Mouse (Mus musculus) CD4-positive naive resting alpha-beta T cell, adult 57 days (primary cell): Measurements from ENCODE around the gene Sat2. TPM values are rescaled to one million over a fixed set of nuclear protein-coding genes. Genes with fewer than 3 reads are reported as not detected.

ENCODE experiments used
- total RNA-seq: library from RNA; stranded (reverse); gene quantifications from one replicate; pipeline ENCODE4 v1.2.4, GENCODE M21; 2023

Gene Sat2
- total RNA-seq, result not detected

DNA sequence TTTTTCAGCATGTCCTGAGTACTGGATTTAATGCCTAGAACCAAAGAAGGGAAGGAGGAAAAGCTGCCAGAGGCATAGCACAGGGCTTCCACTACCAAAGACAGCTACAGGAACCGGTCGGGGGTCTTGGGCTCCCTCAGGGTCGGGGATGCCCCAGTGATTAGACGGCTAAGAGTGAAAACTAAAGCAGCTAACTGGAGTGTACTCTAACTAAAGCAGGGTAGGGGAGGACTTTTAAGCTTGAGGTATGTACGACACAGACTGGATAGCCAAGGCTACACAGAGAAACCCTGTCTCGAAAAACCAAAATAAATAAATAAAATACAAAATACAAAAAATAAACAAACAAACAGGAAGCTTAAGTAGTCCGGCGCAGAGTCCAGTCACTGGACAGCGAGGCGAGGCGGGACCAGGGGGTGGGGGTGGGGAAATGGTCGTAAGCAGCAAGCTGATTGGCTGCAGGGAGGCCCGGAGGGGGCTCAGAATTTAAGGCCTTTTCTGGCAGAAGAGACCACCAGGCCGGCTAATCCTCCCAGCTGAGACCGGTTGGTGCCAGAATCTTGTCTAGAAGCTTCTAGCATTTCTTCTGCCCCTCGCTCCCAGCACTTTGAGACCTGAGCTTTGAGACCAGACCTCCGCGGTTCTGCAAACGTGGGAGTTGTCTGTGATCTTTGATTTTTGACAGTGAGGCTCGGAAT lies at the start of gene Sat2:
TSS of gene Sat2 (plus strand) at position 454 of the 698 bp plus-strand sequence.

DNA sequence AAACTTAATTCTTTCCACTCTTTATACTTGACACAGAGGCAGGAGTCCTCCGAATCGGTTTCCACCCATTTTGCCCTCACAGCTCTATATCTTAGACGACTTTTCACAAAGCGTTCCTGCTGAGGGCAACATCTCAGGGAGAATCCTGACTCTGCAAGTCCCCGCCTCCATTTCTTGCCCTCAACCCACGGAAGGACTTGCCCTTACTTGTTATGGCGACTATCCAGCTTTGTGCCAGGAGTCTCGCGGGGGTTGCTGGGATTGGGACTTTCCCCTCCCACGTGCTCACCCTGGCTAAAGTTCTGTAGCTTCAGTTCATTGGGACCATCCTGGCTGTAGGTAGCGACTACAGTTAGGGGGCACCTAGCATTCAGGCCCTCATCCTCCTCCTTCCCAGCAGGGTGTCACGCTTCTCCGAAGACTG lies 41.7 kb upstream of the Sat2 start, which contains the start of the genes Wrap53 and Trp53:
TSS of gene Wrap53 (minus strand) at position 165 of the 424 bp plus-strand sequence.
TSS of gene Trp53 (plus strand) at position 269 of the 424 bp plus-strand sequence.

DNA sequence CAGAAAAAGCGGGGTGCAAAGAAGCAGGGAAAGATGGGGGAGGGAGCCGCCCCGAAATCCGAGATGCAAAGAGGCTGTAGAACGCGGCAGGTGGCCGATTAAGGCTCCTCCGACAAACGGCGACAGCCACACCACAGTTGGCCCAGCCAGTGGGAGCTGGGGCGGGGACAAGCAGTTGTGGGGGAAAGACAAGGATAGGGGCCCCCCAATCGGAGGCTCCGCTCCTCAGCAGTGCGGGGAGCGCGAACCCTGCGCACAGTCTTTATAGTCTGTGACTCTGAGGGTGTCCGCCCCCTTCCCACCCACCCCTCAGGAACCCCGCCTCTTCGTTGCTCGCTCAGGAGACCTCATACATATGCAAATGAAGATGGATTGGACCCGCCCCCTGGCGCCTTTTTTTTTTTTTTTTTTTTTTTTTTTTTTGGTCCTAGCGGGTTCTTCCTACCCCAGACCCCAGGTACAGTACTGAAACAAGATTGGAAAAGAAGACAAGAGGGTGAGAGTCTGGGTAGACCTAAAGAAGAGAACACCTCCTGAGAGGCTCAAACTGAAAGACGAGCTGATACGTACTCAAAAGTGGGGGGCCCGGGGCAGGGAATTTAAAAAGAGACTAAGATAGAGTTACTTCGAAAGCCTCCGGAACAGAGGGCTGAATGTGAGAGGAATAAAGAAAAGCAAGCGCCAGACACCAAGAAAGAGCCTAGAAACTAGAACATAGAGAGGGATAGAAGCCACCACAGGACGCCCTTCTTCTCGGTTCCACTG lies 15.9 kb upstream of the Sat2 start, which contains the start of gene Atp1b2:
TSS of gene Atp1b2 (minus strand) at position 217 of the 765 bp plus-strand sequence.

DNA sequence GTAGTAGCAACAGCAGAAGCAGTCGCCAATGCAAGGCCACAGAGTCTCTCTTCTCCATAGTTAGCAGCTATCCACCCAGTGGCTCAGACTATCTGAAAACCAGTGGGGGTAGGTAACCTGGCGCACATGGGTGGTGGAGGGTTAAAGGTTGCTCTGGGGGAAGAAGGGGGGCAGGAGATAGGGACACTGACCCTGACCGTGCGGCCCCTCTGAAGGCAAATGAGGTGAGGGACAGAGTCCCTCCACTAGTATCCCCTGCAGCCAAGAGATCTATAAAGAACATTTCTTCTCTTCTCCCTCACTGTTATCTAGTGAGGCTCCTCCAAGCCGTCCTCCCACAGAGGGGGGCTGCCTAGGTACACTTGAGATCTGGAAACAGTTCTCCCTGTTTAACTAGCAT lies 4.0 kb upstream of the Sat2 start, which contains the start of gene Shbg:
TSS of gene Shbg (minus strand) at position 101 of the 400 bp plus-strand sequence.

DNA sequence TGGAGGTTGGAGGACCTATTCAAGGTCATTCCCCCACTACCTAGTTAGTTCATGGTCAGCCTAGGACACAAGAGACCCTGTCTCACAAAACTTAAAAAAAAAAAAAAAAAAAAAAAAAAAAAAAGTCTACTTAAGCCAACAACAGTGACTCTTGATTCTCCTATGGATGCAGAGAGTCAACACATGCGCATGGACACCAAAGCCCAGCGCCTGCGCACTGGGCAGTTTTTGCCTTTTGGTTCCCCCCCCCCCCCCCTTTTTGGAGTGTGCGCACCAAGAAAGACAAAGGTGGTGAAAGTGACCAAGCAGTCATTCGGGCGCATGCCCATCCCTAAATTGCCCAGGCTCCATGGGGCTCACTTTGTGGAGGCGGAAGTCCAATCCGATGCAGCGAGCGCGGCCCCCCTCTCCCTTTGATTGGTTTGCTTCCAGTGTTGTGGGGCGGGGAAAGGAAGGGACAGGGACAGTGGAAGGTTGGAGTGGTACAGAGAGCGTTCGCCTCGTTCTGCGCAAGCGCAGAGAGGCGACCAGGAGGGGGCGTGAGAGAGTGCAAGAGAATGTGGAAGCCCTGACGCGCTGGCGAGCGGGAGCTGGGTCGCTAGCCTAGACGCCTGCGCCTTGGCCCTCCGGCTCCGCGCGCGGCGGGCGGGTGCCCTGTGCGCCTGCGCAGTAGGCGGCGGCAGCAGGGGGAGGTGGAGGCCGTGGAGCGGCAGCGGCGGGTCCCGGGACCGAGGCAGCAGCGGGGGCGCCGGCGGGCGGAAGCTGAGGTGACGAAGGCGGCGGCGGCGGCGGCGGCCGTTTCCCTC lies 10.7 kb downstream of the Sat2 start, which contains the start of gene Fxr2:
TSS of gene Fxr2 (plus strand) at position 707 of the 806 bp plus-strand sequence.

DNA sequence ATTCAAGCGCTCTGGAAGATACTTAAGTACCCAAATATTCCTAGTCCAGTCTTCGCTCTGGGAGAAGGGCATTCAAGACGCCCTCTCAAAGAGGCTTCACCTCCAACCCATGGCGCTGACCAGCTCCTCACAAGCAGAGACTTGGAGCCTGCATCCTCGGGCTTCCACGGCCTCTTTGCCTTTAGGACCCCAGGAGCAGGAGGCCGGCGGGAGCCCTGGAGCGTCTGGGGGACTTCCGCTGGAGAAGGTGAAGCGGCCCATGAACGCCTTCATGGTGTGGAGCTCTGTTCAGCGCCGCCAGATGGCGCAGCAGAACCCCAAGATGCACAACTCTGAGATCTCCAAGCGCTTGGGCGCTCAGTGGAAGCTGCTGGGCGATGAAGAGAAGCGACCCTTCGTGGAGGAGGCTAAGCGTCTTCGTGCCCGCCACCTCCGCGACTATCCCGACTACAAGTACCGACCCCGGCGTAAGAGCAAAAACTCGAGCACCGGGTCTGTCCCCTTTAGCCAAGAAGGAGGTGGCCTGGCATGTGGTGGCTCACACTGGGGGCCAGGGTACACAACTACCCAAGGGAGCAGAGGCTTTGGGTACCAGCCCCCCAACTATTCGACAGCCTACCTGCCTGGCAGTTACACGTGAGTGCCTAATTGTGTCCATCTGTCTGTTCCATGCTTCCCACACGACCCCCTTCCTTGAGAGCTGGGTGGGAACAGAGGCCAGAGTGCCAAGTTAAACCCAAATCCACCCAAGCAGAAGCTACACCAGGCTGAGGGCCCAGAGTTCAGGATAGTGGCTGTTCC lies 33.6 kb downstream of the Sat2 start, which contains the start of gene Sox15:
TSS of gene Sox15 (plus strand) at position 51 of the 801 bp plus-strand sequence.

DNA sequence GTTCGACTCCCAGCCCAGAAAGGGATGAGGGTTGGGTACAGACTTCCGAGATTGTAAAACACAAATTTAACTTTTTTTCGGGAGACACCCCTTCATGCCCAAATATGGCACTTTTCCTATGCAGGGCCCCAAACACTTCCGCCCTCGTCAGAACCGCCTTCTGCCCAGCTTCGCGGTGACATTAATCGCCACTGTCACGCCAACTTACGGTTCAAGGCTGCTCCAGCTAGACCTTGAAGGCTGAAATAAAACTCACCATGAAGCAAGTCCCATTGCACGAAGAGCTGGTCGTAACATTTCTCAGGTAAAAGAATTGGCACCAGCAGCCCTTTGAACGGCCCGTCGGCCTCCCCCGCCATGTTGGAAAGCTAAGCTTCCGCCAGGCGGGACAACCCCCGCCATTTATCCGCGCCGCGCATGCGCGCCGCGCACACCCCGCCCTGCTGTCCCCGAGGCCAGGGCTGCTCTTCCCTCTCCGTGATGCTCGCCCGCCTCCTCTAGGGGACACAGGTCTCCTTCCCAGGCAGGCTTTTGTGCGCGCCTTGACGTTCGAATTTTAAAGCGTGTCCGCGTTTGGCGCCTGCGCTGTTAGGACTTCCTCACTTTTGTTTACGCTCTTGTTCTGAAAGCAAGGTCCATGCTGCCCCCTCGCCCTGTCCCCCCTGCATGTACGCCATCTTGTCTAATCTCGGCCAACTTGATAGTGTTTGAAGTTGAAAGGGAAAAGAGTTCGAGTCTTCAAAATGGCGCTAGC lies 40.6 kb downstream of the Sat2 start, which contains the start of gene Mpdu1:
TSS of gene Mpdu1 (minus strand) at position 430 of the 754 bp plus-strand sequence.

DNA sequence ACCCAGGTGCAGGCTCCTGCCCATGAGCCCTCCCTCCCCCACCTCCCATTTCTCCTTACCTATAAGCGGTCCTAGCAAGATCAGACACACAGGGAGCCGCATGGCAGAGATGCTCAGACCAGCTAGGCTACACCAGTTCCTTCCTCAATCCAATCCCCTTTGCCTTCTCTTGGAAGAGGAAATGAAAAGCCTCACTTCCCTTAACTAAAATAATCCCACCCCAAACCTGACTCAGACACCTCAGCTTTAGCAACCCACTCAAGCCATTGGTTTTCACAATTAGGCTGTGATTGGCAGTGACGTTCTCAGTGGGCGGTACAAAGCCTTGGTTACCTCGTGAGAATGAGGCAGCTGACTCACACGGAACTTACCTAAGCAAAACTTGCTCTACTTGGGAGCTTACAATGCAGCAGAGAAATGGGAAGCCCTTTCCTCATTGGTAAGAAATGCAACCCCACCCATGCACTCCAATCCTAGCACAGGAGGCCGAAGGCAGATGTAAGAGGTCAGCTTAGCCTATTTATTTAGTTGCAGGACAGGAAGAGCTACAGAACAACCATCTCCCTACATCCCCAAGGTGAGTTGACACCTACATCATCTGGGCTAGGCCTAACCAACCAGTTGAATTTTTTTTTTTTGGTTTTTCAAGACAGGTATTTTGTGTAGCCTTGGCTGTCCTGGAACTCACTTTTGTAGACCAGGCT lies 44.3 kb downstream of the Sat2 start, which contains the start of gene Cd68:
TSS of gene Cd68 (minus strand) at position 193 of the 704 bp plus-strand sequence.

DNA sequence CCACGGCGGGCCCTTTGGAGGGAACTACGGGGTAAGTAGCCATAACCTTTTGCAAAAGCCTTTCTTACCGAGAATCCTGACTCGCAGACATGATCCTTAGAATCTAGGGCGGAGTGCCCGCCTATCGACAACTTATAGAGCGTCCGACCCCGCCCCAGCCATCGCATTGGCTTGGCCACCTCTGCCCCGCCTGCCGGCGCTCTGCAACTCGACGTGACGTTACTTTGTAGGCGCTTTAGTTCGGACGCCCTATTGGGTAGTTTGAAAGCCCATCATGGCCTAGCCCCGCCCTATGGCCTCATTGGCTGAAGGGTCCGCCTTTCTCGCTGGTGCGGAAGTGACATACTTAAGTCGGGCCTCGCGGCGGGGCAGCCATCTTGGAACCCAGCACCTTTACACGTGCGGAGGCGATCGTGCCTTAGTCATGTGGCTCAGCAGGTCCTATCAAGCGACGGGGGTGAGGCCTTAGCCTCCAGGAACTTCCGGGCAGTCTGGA lies 50.4 kb downstream of the Sat2 start, which contains the start of gene Eif4a1:
TSS of gene Eif4a1 (minus strand) at position 213 of the 496 bp plus-strand sequence.

Other genes with a start within 250 kb of the Sat2 start
- gene Naa38, start 226.5 kb upstream of the Sat2 start, total RNA-seq, result 42.7 TPM
- gene Cyb5d1, start 226.4 kb upstream of the Sat2 start, total RNA-seq, result 39.3 TPM
- 5.5 TPM for gene Tmem88, start 223.8 kb upstream of the Sat2 start, total RNA-seq
- 209 TPM for gene Kdm6b, start 208.3 kb upstream of the Sat2 start, total RNA-seq
- gene Dnah2, start 72.9 kb upstream of the Sat2 start, total RNA-seq, result 0.15 TPM
- gene Efnb3, start 61.8 kb upstream of the Sat2 start, total RNA-seq, result 0.53 TPM
- gene Wrap53, start 41.8 kb upstream of the Sat2 start, total RNA-seq, result 13.0 TPM
- 144 TPM for gene Trp53, start 41.7 kb upstream of the Sat2 start, total RNA-seq
- 0.27 TPM for gene Atp1b2, start 16.1 kb upstream of the Sat2 start, total RNA-seq
- gene Shbg, start 4.1 kb upstream of the Sat2 start, total RNA-seq, result not detected
- gene Fxr2, start 11.0 kb downstream of the Sat2 start, total RNA-seq, result 80.1 TPM
- gene Sox15, start 33.3 kb downstream of the Sat2 start, total RNA-seq, result not detected
- 85.2 TPM for gene Mpdu1, start 40.6 kb downstream of the Sat2 start, total RNA-seq
- gene Cd68, start 44.1 kb downstream of the Sat2 start, total RNA-seq, result 14.8 TPM
- gene Eif4a1, start 50.4 kb downstream of the Sat2 start, total RNA-seq, result 775 TPM
- gene Senp3, start 60.1 kb downstream of the Sat2 start, total RNA-seq, result 109 TPM
- not detected for gene Tnfsf13, start 63.8 kb downstream of the Sat2 start, total RNA-seq
- 1.7 TPM for gene Tnfsf12, start 73.8 kb downstream of the Sat2 start, total RNA-seq
- not detected for gene Tnfsfm13, start 74.1 kb downstream of the Sat2 start, total RNA-seq
- 176 TPM for gene Polr2a, start 136.6 kb downstream of the Sat2 start, total RNA-seq
- not detected for gene Slc35g3, start 139.9 kb downstream of the Sat2 start, total RNA-seq
- 47.4 TPM for gene Zbtb4, start 143.9 kb downstream of the Sat2 start, total RNA-seq
- 3.6 TPM for gene Chrnb1, start 173.9 kb downstream of the Sat2 start, total RNA-seq
- gene Fgf11, start 179.8 kb downstream of the Sat2 start, total RNA-seq, result 0.30 TPM
- gene Tmem102, start 183.6 kb downstream of the Sat2 start, total RNA-seq, result not detected
- gene Gm39566, start 193.3 kb downstream of the Sat2 start, total RNA-seq, result not detected
- not detected for gene Spem2, start 196.4 kb downstream of the Sat2 start, total RNA-seq
- not detected for gene Spem1, start 200.2 kb downstream of the Sat2 start, total RNA-seq
- 1.0 TPM for gene Nlgn2, start 215.8 kb downstream of the Sat2 start, total RNA-seq
- 15.1 TPM for gene Tmem256, start 216.5 kb downstream of the Sat2 start, total RNA-seq
- 12.0 TPM for gene Plscr3, start 224.4 kb downstream of the Sat2 start, total RNA-seq
- gene Tnk1, start 236.7 kb downstream of the Sat2 start, total RNA-seq, result not detected